Mouse (Mus musculus) cerebellum, adult 9-11 months (tissue): Measurements from ENCODE around the gene Fbxo45.

Experiments
- DNase-seq: peaks from one replicate; pipeline ENCODE4 v3.0.0; 2022

The Fbxo45 gene

GRCm38 (mm10) chr16:32201004-32201325 lies 46.0 kb downstream of the Fbxo45 start:
- no peak for DNase-seq

- DNase-seq = no peak
Measured at GRCm38 (mm10) chr16:32200256-32201003, 46.5 kb downstream of the Fbxo45 start.

GRCm38 (mm10) chr16:32190011-32190441 lies 56.9 kb downstream of the Fbxo45 start:
- DNase-seq = no peak

GRCm38 (mm10) chr16:32189109-32189508 lies 57.8 kb downstream of the Fbxo45 start:
- DNase-seq = no peak

GRCm38 (mm10) chr16:32186056-32186455 lies 60.9 kb downstream of the Fbxo45 start:
- peak; percentile 83 for DNase-seq
